Mouse (Mus musculus) forebrain, embryonic 13.5 days (tissue): ENCODE measurements at regions not wholly inside any gene's neighbourhood (a gene's known extent, or its start where the extent isn't known, plus 50 kb on each side); places are given as distances from the start of the nearest gene placed in this dataset.
A peak's percentile ranks its signal among the peaks of the same experiment; 100 is the strongest.

Experiments
- ATAC-seq: fragments of 200-750 bp; cut with Nextera tagmentation; 2 replicates; pipeline ENCODE4 v1.8.0; 2017
- H3K27ac ChIP-seq: fragments of 300-500 bp; sonication (generic); 2 replicates; pipeline ENCODE4 v1.5.1; 2015; ENCODE audit warnings: inconsistent platforms, mild to moderate bottlenecking, moderate library complexity
- H3K27me3 ChIP-seq: fragments of 300-500 bp; sonication (generic); 2 replicates; pipeline ENCODE4 v1.6.1; 2015; ENCODE audit warnings: mild to moderate bottlenecking, inconsistent platforms
- H3K36me3 ChIP-seq: fragments of 300-500 bp; sonication (generic); 2 replicates; pipeline ENCODE4 v1.6.1; 2015; ENCODE audit warnings: mild to moderate bottlenecking, inconsistent platforms; ENCODE audit not compliant: poor library complexity, severe bottlenecking
- H3K4me1 ChIP-seq: fragments of 300-500 bp; sonication (generic); 2 replicates; pipeline ENCODE4 v1.6.1; 2015; ENCODE audit warnings: inconsistent platforms
- H3K4me2 ChIP-seq: fragments of 300-500 bp; sonication (generic); 2 replicates; pipeline ENCODE4 v1.6.1; 2015; ENCODE audit warnings: inconsistent platforms, mild to moderate bottlenecking, moderate library complexity
- H3K4me3 ChIP-seq: fragments of 300-500 bp; sonication (generic); 2 replicates; pipeline ENCODE4 v1.5.1; 2015; ENCODE audit warnings: mild to moderate bottlenecking, inconsistent platforms
- H3K9ac ChIP-seq: fragments of 300-500 bp; sonication (generic); 2 replicates; pipeline ENCODE4 v1.6.1; 2015; ENCODE audit warnings: mild to moderate bottlenecking, inconsistent platforms
- H3K9me3 ChIP-seq: fragments of 300-500 bp; sonication (generic); replicated peaks from 2 replicates; pipeline ENCODE4 v1.6.1; 2016; ENCODE audit warnings: inconsistent platforms
- WGBS: fragments of 180-500 bp; shearing (Covaris S2); methylation state at CpG from one replicate; pipeline ENCODE4 v1.1.7; 2015; 5-methylcytosine and 5-hydroxymethylcytosine counted together

DNA sequence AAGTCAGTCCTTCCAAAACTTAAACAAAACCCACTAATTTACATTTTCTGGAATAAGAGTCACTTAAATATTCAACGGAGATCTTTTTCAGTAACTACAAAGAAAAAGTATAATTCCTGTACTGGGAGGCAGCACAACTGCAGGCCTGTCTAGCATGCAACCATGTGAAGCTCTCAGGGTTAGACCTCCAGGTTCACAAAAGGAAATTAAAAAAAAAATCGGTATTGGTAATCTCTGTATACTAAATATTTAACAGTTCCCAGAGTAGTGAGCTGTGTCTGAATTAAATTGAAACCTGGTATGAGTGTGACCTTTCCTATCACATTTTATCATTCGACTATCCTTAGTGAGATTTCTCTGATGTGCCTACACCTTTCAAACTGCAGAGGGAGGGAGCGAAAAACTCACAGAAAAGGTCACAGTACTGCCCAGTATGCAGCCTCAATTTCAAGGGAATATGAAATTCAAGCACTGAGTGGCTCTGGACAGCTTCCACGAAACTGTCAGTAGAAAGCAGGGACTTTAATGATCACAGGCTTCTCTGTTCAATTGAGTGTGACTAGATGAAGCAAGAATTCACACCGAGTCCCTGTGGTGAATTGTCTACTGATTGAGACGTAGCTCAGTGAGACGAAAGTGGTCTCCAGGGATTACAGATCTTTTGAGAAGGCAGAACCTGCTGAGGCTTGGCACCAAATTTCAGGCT, 197.9 kb upstream of the Spock3 start:
- 52% methylated on average over 8 of the region's 8 CpGs for WGBS

DNA sequence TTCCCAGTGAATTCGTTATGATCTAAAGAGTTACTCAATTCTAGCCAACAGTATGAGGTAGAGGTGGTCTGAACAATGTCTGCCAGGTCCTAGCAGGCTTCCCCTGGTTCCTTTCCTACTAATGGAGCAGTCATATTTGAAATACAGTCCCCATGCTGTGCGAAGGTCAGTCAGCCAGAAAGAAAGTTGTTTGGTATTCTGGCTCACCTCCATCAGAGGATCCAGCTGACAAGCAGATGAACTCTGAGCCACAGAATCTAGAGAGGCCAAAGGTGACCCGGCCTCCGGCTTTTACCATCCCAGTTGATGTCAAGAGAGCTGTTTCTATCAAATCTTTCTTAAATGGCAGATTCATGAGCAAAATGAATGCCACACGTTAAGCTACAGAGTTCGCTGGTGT, 177.0 kb upstream of the Spock3 start:
- Histone ChIP-seq H3K9me3 (no peaks in the 10 kb centered on the region), H3K4me3 (no peak overlapping the region), H3K27me3 (no peaks in the 10 kb centered on the region), H3K36me3 (no peaks in the 10 kb centered on the region), H3K4me1 (no peaks in the 10 kb centered on the region), H3K4me2 (no peak overlapping the region), H3K27ac (no peak overlapping the region), H3K9ac (no peak overlapping the region)
- WGBS = 81% methylated on average over 6 of the region's 6 CpGs
- no peak for ATAC-seq

More for the DNA sequence above, 197.9 kb upstream of the Spock3 start:
- Histone ChIP-seq H3K9ac (no peak overlapping the region), H3K9me3 (no peaks in the 10 kb centered on the region), H3K27me3 (no peaks in the 10 kb centered on the region), H3K4me3 (no peak overlapping the region), H3K36me3 (no peaks in the 10 kb centered on the region), H3K27ac (no peak overlapping the region), H3K4me2 (no peak overlapping the region), H3K4me1 (no peaks in the 10 kb centered on the region)
- ATAC-seq = peak; percentile 82

DNA sequence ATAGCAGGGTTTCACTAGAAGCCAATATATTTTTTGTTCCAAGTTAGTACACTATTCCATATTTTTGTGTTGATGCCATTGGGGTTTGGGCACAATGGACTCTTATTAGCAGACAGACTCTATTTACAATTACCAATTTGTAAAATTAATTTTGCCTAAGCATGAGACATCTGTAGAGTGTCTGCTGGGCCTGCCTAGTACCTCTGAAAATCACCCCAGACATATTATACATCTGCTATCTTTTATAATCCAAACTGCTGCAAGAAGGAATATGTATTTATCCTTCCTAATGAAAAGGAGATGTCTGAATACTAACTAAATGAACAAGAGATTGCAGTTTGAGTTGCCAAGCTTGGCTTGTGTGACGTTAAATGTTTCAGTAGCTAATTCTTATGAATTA, 146.3 kb upstream of the Spock3 start:
- Histone ChIP-seq H3K4me1 (no peaks in the 10 kb centered on the region), H3K27ac (no peak overlapping the region), H3K4me3 (no peak overlapping the region), H3K27me3 (no peaks in the 10 kb centered on the region), H3K9me3 (no peaks in the 10 kb centered on the region), H3K36me3 (no peaks in the 10 kb centered on the region), H3K4me2 (no peak overlapping the region), H3K9ac (no peak overlapping the region)
- 96% methylated on average over 1 of the region's 1 CpGs for WGBS
- ATAC-seq = no peak
